Mouse (Mus musculus) heart, embryonic 16.5 days (tissue): ENCODE data around the gene Spata4. TPM values are rescaled to one million over a fixed set of nuclear protein-coding genes. Genes with fewer than 3 reads are reported as not detected.

ENCODE experiments used
- ATAC-seq: fragments of 200-750 bp; cut with Nextera tagmentation; replicated peaks from 2 replicates; pipeline ENCODE4 v1.8.0; 2017; ENCODE audit warnings: moderate number of reproducible peaks; ENCODE audit not compliant: insufficient read depth, low FRiP score; ENCODE audit errors: extremely low read depth
- H3K27ac ChIP-seq: fragments of 300-500 bp; sonication (generic); 2 replicates; pipeline ENCODE4 v1.5.1; 2014; ENCODE audit warnings: mild to moderate bottlenecking, low read length, control low read depth, moderate library complexity
- H3K27me3 ChIP-seq: fragments of 300-500 bp; sonication (generic); 2 replicates; pipeline ENCODE4 v1.6.1; 2014; ENCODE audit warnings: low read length, mixed read lengths; ENCODE audit not compliant: control insufficient read depth, insufficient read depth
- H3K36me3 ChIP-seq: fragments of 300-500 bp; sonication (generic); 2 replicates; pipeline ENCODE4 v1.6.1; 2014; ENCODE audit not compliant: control insufficient read depth, insufficient read depth
- H3K4me1 ChIP-seq: fragments of 300-500 bp; sonication (generic); 2 replicates; pipeline ENCODE4 v1.6.1; 2014; ENCODE audit warnings: low read length, mixed read lengths; ENCODE audit not compliant: control insufficient read depth, insufficient read depth
- H3K4me2 ChIP-seq: fragments of 300-500 bp; sonication (generic); 2 replicates; pipeline ENCODE4 v1.6.1; 2014; ENCODE audit warnings: low read depth, mild to moderate bottlenecking, control low read depth, low read length
- H3K4me3 ChIP-seq: fragments of 300-500 bp; sonication (generic); 2 replicates; pipeline ENCODE4 v1.5.1; 2014; ENCODE audit warnings: mild to moderate bottlenecking, control low read depth, low read length
- H3K9ac ChIP-seq: fragments of 300-500 bp; sonication (generic); 2 replicates; pipeline ENCODE4 v1.6.1; 2014; ENCODE audit warnings: low read length, control low read depth
- H3K9me3 ChIP-seq: fragments of 300-500 bp; sonication (generic); replicated peaks from 2 replicates; pipeline ENCODE4 v1.6.1; 2016; ENCODE audit warnings: low read length; ENCODE audit not compliant: control insufficient read depth
- WGBS: fragments of 180-500 bp; shearing (Covaris S2); extraction: QIAGEN DNeasy Blood & Tissue Kit; methylation state at CpG from one replicate; pipeline ENCODE4 v1.1.7; 2014; 5-methylcytosine and 5-hydroxymethylcytosine counted together
- polyA plus RNA-seq: library from polyadenylated mRNA; unstranded; fragments of >200 nt; fragmentation: Nextera tagmentation; extraction: Ambion mirVana; gene quantifications from 2 replicates; pipeline ENCODE4 v1.2.1, GENCODE M21; 2015

The Spata4 gene
- polyA plus RNA-seq, result not detected in 2 replicates

GRCm38 (mm10) chr8:54600671-54601251, at the start of gene Spata4:
Gene Spata4 (plus strand): TSS chr8:54600781.
- Histone ChIP-seq H3K27me3 (no peaks in the 10 kb centered on the region), H3K9ac (peak within 1 kb of the TSS; percentile 39), H3K9me3 (no peaks in the 10 kb centered on the region), H3K4me3 (peak within 1 kb of the TSS; percentile 37), H3K4me2 (peak within 1 kb of the TSS; percentile 55), H3K4me1 (peaks cover 4% of the 10 kb centered on the region), H3K36me3 (no peaks in the 10 kb centered on the region), H3K27ac (no peak within 1 kb of the TSS)
- peak; percentile 73 for ATAC-seq
- WGBS, result 7% methylated on average over 21 of the region's 21 CpGs

GRCm38 (mm10) chr8:54554921-54555320, 45.7 kb upstream of the Spata4 start:
- H3K4me2 ChIP-seq, result no peak overlapping the region
- H3K36me3 ChIP-seq, result no peaks in the 10 kb centered on the region
- WGBS, result 75% methylated on average over 2 of the region's 2 CpGs
- no peaks in the 10 kb centered on the region for H3K4me1 ChIP-seq
- no peak overlapping the region for H3K27ac ChIP-seq
- H3K27me3 ChIP-seq, result no peaks in the 10 kb centered on the region
- H3K9ac ChIP-seq, result no peak overlapping the region
- no peak for ATAC-seq
- H3K4me3 ChIP-seq, result no peak overlapping the region
- H3K9me3 ChIP-seq, result no peaks in the 10 kb centered on the region

- H3K9ac ChIP-seq, result no peak overlapping the region
- H3K27ac ChIP-seq, result no peak overlapping the region
- no peaks in the 10 kb centered on the region for H3K36me3 ChIP-seq
- ATAC-seq, result no peak
- 29% methylated on average over 4 of the region's 4 CpGs for WGBS
- peaks cover 9% of the 10 kb centered on the region for H3K4me1 ChIP-seq
- H3K4me2 ChIP-seq, result no peak overlapping the region
- no peaks in the 10 kb centered on the region for H3K9me3 ChIP-seq
- H3K27me3 ChIP-seq, result no peaks in the 10 kb centered on the region
- no peak overlapping the region for H3K4me3 ChIP-seq
Observed at GRCm38 (mm10) chr8:54562137-54562536, 38.4 kb upstream of the Spata4 start.

- 78% methylated on average over 1 of the region's 1 CpGs for WGBS
- Histone ChIP-seq H3K9me3 (no peaks in the 10 kb centered on the region), H3K27me3 (no peaks in the 10 kb centered on the region), H3K27ac (no peak overlapping the region), H3K36me3 (no peaks in the 10 kb centered on the region), H3K9ac (no peak overlapping the region), H3K4me3 (no peak overlapping the region), H3K4me2 (no peak overlapping the region), H3K4me1 (peaks cover 10% of the 10 kb centered on the region)
- ATAC-seq, result no peak
Observed at GRCm38 (mm10) chr8:54565181-54565580, 35.4 kb upstream of the Spata4 start.

GRCm38 (mm10) chr8:54565603-54566260, 34.8 kb upstream of the Spata4 start:
- Histone ChIP-seq H3K9ac (no peak overlapping the region), H3K36me3 (no peaks in the 10 kb centered on the region), H3K4me2 (no peak overlapping the region), H3K4me1 (peaks cover 14% of the 10 kb centered on the region), H3K9me3 (no peaks in the 10 kb centered on the region), H3K27me3 (no peaks in the 10 kb centered on the region), H3K4me3 (no peak overlapping the region), H3K27ac (no peak overlapping the region)
- ATAC-seq, result no peak
- WGBS, result 87% methylated on average over 7 of the region's 7 CpGs

- no peak overlapping the region for H3K4me2 ChIP-seq
- no peaks in the 10 kb centered on the region for H3K27me3 ChIP-seq
- no peaks in the 10 kb centered on the region for H3K9me3 ChIP-seq
- H3K4me1 ChIP-seq, result peaks cover 12% of the 10 kb centered on the region
- ATAC-seq, result no peak
- no peak overlapping the region for H3K9ac ChIP-seq
- H3K36me3 ChIP-seq, result no peaks in the 10 kb centered on the region
- H3K4me3 ChIP-seq, result no peak overlapping the region
- 29% methylated on average over 2 of the region's 2 CpGs for WGBS
- H3K27ac ChIP-seq, result no peak overlapping the region
Observed at GRCm38 (mm10) chr8:54567168-54567567, 33.4 kb upstream of the Spata4 start.

- H3K27me3 ChIP-seq, result no peaks in the 10 kb centered on the region
- no peaks in the 10 kb centered on the region for H3K36me3 ChIP-seq
- H3K4me1 ChIP-seq, result peaks cover 10% of the 10 kb centered on the region
- H3K9ac ChIP-seq, result peak overlapping the region; percentile 23
- ATAC-seq, result peak; percentile 75
- H3K4me2 ChIP-seq, result peak overlapping the region; percentile 48
- no peaks in the 10 kb centered on the region for H3K9me3 ChIP-seq
- H3K27ac ChIP-seq, result peak overlapping the region; percentile 89
- peak overlapping the region; percentile 32 for H3K4me3 ChIP-seq
- WGBS, result 56% methylated on average over 15 of the region's 15 CpGs
Observed at GRCm38 (mm10) chr8:54570618-54571609, 29.7 kb upstream of the Spata4 start.

- Histone ChIP-seq H3K27ac (no peak overlapping the region), H3K4me1 (peaks cover 8% of the 10 kb centered on the region), H3K4me3 (no peak overlapping the region), H3K36me3 (no peaks in the 10 kb centered on the region; the same call in 1 of the 2 replicates), H3K27me3 (no peaks in the 10 kb centered on the region), H3K9ac (no peak overlapping the region), H3K9me3 (no peaks in the 10 kb centered on the region), H3K4me2 (no peak overlapping the region)
- ATAC-seq, result no peak
- 68% methylated on average over 3 of the region's 3 CpGs for WGBS
Observed at GRCm38 (mm10) chr8:54581436-54581835, 19.1 kb upstream of the Spata4 start.
